Mouse (Mus musculus) gastrocnemius, postnatal 10 days (tissue): Measurements from ENCODE around the gene Kat2b. TPM values are rescaled to one million over a fixed set of nuclear protein-coding genes. Genes with fewer than 3 reads are reported as not detected.
A peak's percentile ranks its signal among the peaks of the same experiment; 100 is the strongest.
"Not testable (repeated sequence)": the region's sequence is repeated elsewhere in the genome, so short reads cannot be mapped to it uniquely, and the experiment has no call there.

ENCODE experiments used
- DNase-seq: peaks from one replicate; pipeline ENCODE4 v3.0.0; 2021; ENCODE audit warnings: mixed read lengths
- total RNA-seq, 2 experiments: library from RNA; stranded (reverse); gene quantifications; 2 replicates each; pipeline ENCODE4 v1.2.3; 2021

Gene Kat2b
- total RNA-seq, 2 experiments from 2014 or later = 32.1 to 42.3 TPM

DNA sequence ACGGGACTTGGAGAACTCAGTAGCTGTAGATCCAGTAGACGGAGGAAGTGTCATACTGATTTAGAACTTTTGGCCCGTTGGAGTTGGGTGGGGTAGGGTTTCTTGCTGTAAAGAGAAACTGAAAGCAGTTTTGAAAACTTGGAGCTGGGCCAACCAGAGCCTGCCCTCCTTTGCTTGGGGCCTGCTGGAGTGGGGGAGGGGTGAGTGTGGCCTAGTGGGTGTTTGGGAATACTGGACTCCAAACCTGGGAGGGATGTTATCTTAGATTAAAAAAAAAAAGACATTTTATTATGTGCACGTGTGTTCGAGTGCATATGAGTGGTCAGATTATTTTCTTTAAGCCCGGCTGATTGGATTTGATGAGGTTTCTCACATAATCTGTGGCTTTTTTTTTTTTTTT, 3.2 kb downstream of the Kat2b start:
- DNase-seq = peak; percentile 74

DNA sequence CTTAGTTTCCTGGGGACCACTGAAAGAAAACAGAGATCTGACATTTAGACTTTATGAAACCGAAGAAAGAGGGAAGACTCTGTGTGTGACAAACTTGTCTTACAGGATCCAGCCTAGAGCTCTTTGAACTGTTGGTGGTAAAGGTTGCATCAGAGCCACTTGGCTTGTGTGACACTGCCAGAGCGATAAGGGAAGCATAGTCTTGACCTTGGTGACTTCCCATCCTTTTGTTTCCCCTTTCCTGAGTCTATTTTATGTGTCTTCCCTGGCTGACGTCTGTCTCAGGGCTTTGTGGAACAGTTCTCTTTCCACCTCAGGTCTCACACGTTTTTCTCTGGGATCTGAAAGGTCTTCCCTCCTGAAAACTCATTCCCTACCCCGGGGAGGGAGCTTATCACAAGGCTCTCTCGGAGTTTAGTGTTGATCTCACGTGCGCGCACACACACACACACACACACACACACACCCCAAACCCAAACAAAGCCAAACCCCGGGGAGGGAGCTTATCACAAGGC, 3.8 kb downstream of the Kat2b start:
- no peak for DNase-seq

DNA sequence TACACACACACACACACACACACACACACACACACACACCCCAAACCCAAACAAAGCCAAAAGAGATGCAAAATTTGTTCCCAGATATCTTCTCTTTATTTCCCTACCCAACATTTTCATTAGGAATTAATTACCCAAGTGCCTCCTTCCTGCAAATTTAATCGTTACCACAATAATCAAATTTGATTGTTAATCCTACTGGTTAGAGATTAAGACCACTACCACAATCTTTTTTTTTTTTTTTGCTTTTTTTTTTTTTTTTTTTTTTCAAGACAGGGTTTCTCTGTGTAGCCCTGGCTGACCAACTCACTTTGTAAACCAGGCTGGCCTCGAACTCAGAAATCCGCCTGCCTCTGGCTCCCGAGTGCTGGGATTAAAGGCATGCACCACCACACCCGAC, 4.3 kb downstream of the Kat2b start:
- DNase-seq = not testable (repeated sequence)

DNA sequence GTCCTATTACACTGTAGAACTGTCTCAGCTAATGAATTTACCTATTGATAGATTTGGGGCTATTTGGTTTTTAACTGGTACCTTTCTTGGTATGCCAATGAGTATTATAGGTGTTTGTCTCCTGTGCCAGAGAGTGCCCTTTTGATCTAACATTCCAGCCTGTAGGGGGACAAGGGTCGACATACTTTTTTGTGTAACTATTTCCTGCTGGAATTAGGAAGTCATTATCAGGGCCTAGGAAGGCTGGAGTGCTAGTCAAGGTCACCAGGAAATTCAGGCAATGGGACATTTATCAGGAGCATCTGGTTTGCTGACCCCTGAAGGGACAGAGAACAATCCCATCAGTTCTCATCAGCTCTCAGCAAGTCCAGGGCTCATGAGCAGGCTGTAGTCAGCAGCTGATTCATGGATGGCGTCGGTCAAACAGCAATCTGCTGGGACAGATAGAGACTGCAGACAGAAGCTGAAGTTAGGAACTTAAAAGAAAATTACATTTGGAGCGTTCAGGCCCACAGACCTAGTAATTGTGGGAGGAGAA, 6.4 kb downstream of the Kat2b start:
- DNase-seq = no peak

DNA sequence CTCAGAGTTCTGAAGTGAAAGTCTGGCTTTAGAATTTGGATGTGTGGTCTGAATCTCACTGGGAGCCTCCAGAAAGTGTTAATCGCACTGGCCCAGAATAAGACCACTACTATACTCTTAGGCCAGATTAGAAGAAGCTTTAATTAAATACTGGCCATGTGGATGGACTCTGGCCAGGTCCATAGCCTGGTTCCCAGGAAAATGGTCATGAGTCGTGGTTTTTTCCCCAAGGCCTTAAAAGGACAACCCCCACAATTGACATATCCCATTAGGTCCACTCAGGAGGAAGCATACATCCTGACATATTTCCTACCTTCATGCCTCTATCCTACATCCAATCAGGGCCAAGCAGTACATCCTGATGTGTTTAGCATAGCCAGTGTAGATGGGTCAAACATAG, 10.5 kb downstream of the Kat2b start:
- no peak for DNase-seq

DNA sequence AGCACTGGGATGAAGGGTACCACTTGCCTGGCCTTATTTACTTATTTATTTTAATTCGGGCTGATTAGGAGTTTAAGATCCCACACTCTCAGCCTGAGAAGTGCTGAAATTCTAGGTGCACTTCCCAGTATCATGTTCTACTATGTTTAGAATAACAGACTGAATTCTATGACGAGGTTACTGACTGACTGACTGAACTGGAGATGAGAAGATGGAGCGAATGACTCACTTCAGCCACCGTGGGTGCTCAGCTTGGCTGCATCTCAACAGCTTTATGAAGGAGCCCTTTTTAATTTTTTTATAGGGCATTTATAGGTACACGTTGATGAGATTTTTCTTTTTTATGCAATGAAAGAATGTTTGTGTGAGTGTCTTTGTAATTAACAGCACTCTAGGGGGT, 11.1 kb downstream of the Kat2b start:
- no peak for DNase-seq

DNA sequence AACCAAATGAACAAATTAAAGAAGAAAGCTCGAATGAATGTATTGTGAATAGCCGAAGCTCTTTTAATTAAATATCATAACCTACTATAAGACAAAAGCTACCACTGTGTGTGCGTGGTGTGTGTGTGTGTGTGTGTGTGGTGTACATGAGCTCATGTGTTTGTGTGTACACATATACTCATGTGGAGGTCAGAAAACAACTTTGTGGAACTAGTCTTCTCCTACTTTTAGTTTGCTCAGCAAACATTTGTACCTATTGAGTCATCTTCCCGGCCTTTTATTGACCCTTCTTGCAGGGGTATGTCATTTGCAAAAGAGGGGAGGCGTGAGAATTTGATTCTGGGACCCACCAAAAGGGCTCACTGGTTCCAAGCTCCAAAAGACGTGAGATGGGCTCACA, 11.6 kb downstream of the Kat2b start:
- DNase-seq = no peak

DNA sequence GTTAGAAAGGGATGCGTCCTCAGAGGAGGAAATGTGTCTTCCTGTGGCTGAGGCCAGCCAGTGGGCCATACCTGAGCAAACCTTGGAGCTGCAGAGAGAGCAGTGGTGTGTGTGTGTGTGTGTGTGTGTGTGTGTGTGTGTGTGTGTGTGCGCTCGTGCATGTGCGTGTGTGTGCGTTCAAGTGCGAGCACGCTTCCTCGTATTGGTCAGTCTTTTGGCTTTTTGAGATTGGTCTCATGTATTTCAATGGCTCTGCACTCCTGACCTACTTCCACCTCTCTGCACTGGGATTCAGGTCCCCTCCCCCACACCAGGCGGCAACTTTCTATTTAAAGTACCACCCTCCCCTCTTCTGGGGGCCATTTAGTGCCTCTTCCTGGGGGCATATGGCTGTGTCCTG, 12.1 kb downstream of the Kat2b start:
- no peak for DNase-seq

DNA sequence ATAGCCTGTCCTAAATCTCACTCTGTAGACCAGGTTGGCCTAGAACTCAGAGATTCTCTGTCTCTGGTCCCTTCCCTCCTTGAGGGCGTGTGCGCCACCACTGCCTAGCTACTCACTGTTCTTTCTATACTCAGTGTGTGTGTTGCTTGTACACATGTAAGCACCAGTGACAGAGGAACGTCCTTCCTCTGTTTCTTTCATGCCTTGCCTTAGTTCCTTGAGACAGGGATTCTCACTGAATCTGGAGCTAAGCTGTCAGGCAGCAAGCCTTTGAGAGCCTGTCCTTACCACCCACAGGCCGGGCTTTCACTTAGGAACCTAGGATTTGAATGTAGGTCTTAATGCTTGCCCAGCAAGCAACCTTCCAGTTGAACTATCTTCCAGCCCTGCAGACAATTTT, 13.0 kb downstream of the Kat2b start:
- no peak for DNase-seq

DNA sequence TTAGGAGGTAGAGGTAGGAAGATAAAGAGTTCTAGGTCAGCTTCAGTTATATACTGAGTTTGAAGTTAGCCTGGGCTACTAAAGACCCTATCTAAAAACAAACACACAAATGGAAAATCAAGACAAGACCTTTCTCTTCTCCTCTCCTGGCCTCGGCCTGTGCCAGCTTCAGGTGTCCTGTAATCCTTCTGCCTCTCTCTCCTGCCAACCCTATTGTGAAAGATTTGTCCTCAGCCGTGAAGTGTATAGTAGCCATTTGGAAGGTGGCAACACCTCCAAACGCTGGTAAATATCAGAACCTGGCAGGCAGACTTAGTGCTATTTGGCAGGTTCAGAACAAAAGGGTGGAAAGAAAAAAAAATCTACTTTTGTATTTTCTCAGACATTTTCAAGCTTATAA, 13.6 kb downstream of the Kat2b start:
- DNase-seq = no peak

DNA sequence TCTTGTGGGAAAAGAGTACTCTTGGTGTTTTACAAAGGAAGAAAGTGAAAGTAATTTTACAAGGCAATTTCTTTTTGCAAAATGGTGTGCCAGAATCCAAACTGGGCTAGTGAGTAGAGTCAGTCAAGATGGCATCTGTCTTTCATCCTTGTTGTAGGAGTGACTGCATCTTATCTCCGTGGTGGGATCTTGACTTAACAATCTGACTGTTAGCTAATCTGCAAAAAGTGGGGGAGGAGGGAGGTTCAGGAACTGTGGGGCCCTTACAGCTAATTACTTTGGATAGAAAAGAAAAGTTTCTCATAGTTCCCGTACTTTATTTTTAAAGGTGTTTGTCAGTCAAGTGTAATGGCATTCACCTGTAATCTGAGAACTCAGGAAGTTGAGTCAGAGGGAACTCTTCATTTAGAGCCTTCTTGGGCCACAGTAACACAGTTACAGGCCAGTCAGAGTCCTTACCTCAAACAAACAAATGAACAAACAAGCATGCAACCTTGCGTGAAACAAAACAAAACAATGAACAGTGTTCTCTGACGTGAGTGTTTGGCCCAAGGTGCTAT, 15.4 kb downstream of the Kat2b start:
- no peak for DNase-seq

DNA sequence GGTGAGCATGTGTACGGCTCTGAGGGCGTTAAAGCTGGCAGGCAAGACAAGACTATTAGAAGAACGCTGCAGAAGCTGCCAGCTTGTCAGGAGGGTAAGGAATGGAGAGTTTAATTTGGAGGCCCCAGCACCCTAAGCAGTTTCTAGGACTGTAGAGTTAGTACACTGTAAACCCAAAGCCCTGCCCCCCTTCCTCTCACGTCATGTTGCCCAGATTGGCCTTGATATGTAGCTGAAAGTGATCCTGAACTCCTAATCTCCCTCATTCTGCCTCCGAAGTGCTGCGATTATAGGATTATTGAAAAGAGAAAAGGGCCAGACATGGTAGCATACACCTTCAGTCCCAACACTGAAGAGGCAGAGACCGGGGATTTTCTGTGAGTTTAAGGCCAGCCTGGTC, 16.1 kb downstream of the Kat2b start:
- DNase-seq = no peak

DNA sequence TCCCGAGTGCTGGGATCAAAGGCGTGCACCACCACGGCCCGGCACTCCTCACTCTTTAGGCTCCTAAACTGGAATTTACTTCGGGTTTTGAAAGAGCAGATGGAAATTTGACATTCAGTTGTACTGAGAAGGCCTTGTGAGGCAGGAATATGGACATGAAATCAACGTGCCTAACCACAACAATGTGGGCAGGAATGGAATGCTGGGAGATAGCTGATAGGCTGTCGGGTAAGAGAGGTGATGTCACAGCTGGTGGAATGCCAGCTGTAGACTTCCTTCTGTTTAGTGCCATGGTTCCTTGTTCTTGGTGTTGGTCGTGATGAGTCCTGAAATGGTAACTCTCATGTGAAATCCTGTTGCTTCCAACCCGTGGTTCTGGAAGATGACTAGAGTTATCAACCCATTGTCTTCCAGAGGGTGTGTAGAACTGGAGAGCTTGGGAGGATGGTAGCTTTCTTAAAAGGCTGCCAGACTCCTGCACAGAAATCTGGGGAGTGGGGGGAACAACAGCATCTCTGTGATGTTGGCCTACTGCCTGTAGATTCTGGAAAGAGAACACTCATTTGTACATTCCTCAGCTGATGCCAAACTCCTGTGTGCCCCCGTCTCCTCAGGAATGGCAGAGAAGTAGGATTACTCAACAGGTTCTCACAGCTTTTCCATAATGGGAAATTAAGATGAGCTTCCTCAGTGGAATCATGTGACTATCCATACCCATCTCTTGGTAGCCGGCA, 17.4 kb downstream of the Kat2b start:
- no peak for DNase-seq

DNA sequence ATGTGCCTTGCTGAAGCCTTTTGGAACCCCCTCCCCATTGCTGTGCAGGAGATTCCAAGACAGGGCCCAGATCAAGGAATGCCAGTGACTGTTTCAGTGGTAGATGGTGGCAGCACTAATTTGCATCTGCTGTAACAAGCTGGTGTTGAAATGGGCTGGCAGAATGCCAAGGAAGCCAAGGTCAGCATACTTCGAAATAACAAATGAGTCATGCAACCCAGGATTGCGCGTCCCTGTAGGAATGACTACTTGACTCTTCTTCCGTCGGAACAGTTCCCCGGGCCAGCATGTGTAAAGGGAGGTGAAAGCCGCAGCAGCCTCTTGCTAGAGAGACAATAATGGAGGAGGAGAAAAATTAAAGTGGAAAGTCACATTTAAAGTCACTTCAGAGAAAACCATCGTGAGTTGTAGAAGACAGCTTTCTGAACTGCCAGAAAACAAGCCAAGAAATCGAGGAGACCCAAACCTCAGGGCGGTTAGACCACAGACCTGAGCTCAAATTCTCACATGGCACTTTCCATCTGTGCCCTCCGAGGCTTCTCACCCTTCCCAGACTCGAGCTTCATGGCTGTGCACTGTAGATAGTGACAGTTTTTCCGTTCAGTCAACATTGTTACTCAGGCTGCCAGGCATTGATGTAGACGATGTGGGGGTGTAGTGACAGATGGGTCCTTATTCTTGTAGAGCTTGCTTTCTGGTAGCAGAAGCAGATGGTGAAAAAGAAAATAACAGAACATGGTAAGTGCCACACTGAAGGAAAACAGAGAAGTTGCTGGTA, 20.6 kb downstream of the Kat2b start:
- peak; percentile 81 for DNase-seq

DNA sequence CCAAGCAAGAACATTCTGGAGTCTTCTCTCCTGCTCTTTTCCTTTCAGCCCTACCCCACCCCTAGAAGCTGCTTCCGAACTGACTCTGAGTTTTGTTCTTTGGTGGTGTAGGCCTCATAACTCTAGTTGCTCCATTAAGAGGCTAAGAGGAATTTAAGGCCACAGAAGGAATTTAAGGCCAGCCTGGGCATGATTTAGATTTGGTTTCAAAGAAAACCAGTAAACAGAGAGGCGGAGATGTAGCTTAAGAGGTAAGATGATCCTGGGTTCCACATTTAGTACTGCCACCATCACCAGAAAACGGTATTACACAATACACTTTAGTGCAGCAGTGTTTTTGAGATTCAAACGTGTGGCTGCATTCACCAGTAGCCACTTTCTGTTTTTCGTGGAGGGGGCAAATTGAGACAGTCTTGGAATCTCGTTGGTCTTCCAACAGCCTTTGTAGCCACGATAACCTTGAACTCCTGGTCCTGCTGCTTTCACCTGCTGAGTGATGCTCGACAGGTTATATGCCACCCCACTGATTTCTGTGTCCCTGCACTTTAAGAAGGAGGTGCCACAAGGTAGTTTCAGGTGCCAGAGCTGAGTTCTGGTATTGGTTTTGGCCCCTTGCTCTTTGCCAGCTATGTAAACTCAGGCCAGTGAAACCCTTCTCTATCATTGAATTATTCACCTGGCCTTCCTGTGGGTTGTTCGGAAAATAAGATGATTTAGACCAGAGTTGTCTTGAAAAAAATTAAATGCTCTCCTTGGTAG, 21.6 kb downstream of the Kat2b start:
- no peak for DNase-seq

DNA sequence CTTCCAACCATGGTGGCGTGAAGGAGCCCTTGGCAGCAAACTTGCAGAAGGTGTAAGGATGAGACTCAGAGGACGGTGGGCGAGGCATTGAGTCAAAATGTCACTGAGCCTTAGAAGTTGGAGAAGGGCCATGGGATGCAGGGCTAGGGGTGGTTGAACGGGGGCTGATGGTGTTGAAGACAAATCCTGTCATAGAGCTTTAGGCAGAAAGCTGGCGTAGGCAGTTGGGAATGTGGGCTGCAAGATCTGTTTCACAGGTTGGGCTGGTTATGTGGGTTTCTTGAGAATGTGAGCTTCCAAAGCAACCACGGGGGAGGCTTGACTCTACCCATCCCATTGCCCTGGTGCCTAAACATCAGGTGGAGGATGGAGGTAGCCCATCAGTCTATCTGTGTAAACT, 23.4 kb downstream of the Kat2b start:
- no peak for DNase-seq

DNA sequence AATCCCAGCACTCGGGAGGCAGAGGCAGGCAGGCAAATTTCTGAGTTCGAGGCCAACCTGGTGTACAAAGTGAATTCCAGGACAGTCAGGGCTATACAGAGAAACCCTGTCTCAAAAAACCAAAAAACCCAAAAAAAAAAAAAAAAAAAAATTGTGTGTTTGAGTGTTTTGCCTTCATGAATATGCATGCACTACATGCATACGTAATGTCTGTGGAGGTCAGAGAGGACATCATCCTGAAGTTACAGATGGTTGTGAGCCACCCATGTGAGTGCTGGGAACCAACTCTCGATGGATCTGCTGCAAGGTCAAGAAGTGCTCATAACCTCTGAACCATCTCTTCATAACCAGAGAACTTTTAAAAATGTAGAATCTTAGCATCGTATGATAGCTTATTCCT, 25.2 kb downstream of the Kat2b start:
- DNase-seq = no peak

DNA sequence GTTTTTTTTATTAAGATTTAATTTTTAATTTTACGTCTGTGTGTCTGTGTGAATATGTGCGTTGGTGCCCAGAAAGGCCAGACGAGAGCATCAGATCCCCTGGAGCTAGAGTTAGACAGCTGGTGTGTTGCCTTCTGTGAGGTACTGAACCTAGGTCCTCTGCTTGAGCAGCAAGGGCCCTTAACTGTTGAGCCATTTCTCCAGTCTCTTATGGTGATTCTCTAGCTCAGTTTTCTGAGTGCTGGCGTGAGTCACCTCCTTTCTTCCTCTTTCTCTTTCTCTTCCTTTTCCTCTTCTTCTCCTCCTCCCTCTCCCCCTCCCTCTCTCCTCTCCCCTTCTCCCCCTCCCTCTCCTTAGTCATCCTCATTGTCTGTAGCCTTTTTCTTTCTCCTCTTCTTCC, 27.9 kb downstream of the Kat2b start:
- no peak for DNase-seq

DNA sequence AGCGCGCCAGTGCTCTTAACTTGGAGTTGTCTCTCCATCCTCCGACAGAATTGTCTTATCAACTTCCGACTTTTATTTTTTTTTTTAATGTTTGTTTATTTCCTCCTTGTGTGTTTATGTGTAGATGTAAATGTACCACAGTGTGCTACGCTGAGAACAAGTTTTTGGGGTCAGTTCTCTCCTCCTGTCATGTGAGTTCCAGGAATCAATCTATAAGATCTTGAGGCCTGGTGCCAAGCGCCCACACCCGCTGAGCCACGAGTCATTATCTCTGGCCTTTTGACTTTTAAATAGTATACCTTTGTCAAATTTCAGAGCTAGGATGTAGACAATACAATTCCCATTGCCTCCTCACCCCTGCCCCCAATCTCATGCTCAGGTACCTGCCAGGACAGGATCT, 28.9 kb downstream of the Kat2b start:
- DNase-seq = no peak

DNA sequence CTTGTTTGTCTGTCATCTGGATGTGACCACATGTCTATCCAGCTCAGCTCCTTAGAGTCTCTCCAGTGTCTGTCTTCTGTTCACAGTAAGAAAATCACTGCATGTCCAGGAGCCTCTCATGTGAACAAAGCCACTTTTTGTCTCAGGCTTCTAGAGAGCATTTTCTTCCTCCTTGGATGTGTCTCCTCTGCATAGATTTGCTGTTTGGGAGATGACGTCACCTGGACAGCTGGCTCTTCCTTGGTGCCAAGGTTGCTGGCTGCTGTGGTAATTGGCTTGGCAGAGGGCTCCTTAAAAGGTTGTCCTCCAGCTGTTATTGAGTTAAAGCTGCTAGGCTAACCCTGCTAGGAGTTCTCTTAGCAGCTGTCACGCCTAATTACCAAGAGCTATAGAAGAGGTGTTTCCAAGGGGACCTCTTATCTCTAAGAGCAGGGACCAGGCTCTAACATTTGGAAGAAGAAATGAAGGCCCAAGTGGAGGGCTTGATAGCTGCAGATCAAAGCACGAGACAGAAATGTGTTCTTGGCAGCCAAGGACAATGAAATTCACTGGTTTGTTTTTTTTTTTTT, 29.7 kb downstream of the Kat2b start:
- peak; percentile 59 for DNase-seq

DNA sequence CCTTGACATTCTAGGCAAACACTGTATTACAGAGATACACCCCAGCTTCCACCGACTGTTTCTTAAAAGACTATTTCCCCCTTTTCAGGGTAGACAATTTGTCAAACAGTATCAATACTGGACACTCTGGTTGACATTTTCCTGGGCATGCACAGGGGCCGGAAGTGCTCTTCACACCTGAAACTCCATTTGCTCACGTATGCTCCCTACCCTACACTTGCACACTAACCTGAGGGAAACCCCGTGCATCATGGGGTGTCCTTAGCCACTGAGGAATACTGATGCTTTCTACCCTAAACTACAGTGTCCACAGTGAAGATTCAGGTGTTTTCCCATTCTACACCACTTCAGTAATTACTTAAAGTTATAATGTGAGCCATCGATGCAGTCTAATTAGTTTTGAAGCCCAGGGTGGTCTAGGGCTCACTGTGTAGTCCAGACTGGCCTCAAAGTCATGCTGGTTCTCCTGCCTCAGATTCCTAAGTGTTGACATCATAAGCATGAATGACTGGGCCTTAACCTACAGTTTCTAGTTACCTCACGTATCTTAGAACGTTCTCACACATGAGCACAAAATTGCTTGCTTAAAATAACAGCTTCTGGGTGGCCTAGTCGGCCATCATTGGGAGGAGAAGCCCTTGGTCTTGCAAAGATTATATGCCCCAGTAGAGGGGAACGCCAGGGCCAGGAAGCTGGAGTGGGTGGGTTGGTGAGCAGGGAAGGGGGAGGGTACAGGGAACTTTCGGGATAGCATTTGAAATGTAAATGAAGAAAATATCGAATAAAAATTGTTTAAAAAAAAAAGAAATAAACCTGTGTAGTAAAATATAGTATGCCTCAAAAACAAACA, 30.5 kb downstream of the Kat2b start:
- DNase-seq = no peak
